Mouse (Mus musculus) Patski (cell line): ENCODE measurements around the gene Tlx2. TPM values are rescaled to one million over a fixed set of nuclear protein-coding genes. Genes with fewer than 3 reads are reported as not detected.
A peak's percentile ranks its signal among the peaks of the same experiment; 100 is the strongest.

Experiments used
- ATAC-seq: fragments of 100-300 bp; one replicate; pipeline ENCODE4 v1.8.0; 2021
- CTCF ChIA-PET: fragments of 350-600 bp; sonication (Branson Sonifier 250); formaldehyde crosslinking; loops from one replicate; lab custom pipeline; 2022; ENCODE audit warnings: inconsistent platforms; lab: Charles Lee
- POLR2A ChIA-PET: fragments of 350-600 bp; sonication (Branson Sonifier 250); formaldehyde crosslinking; loops from one replicate; lab custom pipeline; 2022; ENCODE audit warnings: antibody characterized with exemption, inconsistent platforms; lab: Charles Lee
- DNase-seq: peaks from one replicate; pipeline ENCODE4 v3.0.0-alpha.2; 2011; ENCODE audit warnings: low read depth, low spot score
- H3K27me3 ChIP-seq: fragments of 371-371 bp; one replicate; pipeline ENCODE4 v1.5.1; 2021
- CTCF ChIP-seq: fragments of 100-300 bp; IDR thresholded peaks from one replicate; pipeline ENCODE4 v1.5.1; 2021
- in situ Hi-C: fragments of 300-500 bp; cut with MboI; formaldehyde crosslinking; loops from 3 replicates; pipeline ENCODE4 v1.11.1; 2018; ENCODE audit warnings: low pct_unique_long_range_greater_than_20kb, mixed read lengths
- polyA plus RNA-seq: library from polyadenylated mRNA; unstranded; gene quantifications from one replicate; pipeline ENCODE4 v1.2.3, GENCODE M21; 2021

The Tlx2 gene
- polyA plus RNA-seq, result 0.24 TPM

DNA sequence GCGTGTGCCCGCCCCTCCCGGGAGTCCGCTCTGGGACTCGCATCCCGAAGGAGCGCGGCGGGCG, at the start of gene Tlx2:
TSS of gene Tlx2 (minus strand) at position 47 of the 64 bp plus-strand sequence.
- in situ Hi-C loops, result no loop called here
- ChIA-PET POLR2A (no interaction called here), CTCF (no interaction called here)
- peaks cover 57% of the 10 kb centered on the region for H3K27me3 ChIP-seq
- TF ChIP-seq CTCF, result no peak
- ATAC-seq, result no peak
- DNase-seq, result no peak

- H3K27me3 ChIP-seq, result no peaks in the 10 kb centered on the region
- no peak for TF ChIP-seq CTCF
- DNase-seq, result no peak
- ChIA-PET CTCF (interaction anchor here (1.1 to 2.0 kb wide), 5 partner anchors 9 to 123 kb away, joined by 3 to 6 read pairs (median 5); partner anchors contain the start of genes Ccdc142, Dctn1 and Gm42688), POLR2A (interaction anchor here (0.9 to 1.6 kb wide), 5 partner anchors 10 to 33 kb away, joined by 3 to 6 read pairs (median 4); no protein-coding TSS in a partner anchor)
- no peak for ATAC-seq
- in situ Hi-C loops, result loop anchor here (5.0 kb wide), 1 partner anchor 38 kb away; the partner anchor contains the start of genes 1700003E16Rik and Wdr54
Measured at GRCm38 (mm10) chr6:83119734-83120051, 49.6 kb upstream of the Tlx2 start.

DNA sequence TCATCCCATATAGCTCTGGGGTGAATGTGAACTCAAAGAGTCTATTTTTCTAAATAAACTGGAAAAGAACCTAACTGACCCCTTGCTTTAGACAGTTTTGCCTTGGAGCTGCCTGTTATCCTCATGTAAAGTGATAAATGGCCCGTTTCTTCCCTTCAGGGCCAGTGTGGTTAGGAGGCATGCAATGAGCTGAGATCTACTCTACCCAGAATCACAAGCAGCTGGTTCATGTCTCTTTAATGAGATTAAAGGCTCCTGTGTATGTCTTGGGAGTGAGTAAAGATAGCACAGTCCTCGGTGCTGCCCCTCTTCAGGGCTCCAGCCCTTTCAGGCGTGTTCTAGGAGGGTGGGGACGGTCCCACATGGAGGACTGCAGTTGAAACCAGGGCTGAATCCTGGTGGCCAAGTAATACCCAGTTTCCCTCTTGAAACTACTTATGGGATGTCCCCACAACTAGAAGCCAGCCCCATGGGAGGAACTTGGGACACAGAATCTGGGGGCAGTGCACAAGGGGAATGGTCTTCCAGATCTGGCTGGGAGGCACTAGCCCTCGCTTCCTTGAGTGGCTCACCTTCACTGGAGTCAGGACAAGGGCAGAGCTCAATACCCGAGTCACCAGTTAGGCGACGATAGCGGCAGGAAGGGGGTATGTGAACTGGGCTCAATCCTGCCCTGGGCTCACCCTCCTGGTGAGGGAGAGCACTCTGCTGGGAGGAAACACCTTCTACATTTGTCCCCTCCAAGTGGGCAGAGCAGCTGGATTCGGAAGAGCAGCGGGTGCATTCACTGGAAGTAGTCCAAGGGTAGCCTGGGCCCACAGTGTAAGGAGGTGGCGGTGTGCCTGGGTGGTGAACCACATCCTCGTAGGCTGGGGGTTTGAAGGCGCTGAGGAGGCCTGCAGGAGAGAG, 49.0 kb upstream of the Tlx2 start:
- TF ChIP-seq CTCF, result no peak
- in situ Hi-C loops, result loop anchor here (5.0 kb wide), 1 partner anchor 38 kb away; the partner anchor contains the start of genes 1700003E16Rik and Wdr54

DNA sequence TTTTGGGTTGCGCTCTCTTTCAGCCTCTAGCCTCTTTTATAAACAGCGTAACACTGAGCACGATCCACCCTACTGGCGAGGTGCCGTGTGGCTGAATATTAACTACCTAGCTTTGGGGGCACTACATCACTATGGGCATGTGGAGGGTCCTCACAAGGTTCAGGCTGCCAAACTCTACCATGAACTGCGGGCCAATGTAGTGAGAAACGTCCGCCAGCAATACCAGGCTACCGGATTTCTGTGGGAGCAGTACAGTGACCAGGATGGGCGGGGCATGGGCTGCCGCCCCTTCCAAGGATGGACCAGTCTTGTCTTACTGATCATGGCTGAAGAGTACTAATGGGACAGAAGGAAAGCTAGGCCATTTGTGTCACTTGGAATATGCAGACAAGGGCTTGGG, 48.3 kb upstream of the Tlx2 start:
- no peak for TF ChIP-seq CTCF
- CTCF ChIA-PET, result interaction anchor here (0.8 to 1.7 kb wide), 5 partner anchors 9 to 40 kb away, joined by 3 to 5 read pairs (median 3); no protein-coding TSS in a partner anchor
- DNase-seq, result no peak
- in situ Hi-C loops, result loop anchor here (5.0 kb wide), 1 partner anchor 39 kb away; the partner anchor contains the start of genes 1700003E16Rik and Wdr54
- ATAC-seq, result no peak
- POLR2A ChIA-PET, result interaction anchor here (0.5 to 1.6 kb wide), 5 partner anchors 9 to 26 kb away, joined by 3 to 15 read pairs (median 3); no protein-coding TSS in a partner anchor
- no peaks in the 10 kb centered on the region for H3K27me3 ChIP-seq

More for the DNA sequence above, 49.0 kb upstream of the Tlx2 start:
- no peak for DNase-seq
- CTCF ChIA-PET, result interaction anchor here (1.0 to 2.0 kb wide), 7 partner anchors 9 to 123 kb away, joined by 3 to 6 read pairs (median 4); partner anchors contain the start of genes Ccdc142, Dctn1 and Gm42688
- POLR2A ChIA-PET, result interaction anchor here (0.9 to 1.6 kb wide), 6 partner anchors 9 to 33 kb away, joined by 3 to 15 read pairs (median 4); no protein-coding TSS in a partner anchor
- H3K27me3 ChIP-seq, result no peaks in the 10 kb centered on the region
- no peak for ATAC-seq

GRCm38 (mm10) chr6:83117616-83118015, 47.5 kb upstream of the Tlx2 start:
- no peaks in the 10 kb centered on the region for H3K27me3 ChIP-seq
- POLR2A ChIA-PET, result interaction anchor here (0.5 to 1.2 kb wide), 3 partner anchors 11 to 27 kb away, joined by 3 to 15 read pairs (median 3); no protein-coding TSS in a partner anchor
- DNase-seq (no peak), ATAC-seq (no peak)
- no peak for TF ChIP-seq CTCF
- in situ Hi-C loops, result loop anchor here (5.0 kb wide), 1 partner anchor 40 kb away; the partner anchor contains the start of genes 1700003E16Rik and Wdr54
- CTCF ChIA-PET, result interaction anchor here (0.8 to 1.6 kb wide), 2 partner anchors 28 to 41 kb away, joined by 3 read pairs; no protein-coding TSS in a partner anchor

GRCm38 (mm10) chr6:83117165-83117438, 47.0 kb upstream of the Tlx2 start:
- no peaks in the 10 kb centered on the region for H3K27me3 ChIP-seq
- DNase-seq, result no peak
- ChIA-PET CTCF (interaction anchor here (0.9 kb wide), 1 partner anchor 39 kb away, joined by 3 read pairs; the partner anchor contains the start of genes 1700003E16Rik and Wdr54), POLR2A (interaction anchor here (1.0 kb wide), 1 partner anchor 10 kb away, joined by 3 read pairs; no protein-coding TSS in a partner anchor)
- in situ Hi-C loops, result loop anchor here (5.0 kb wide), 1 partner anchor 40 kb away; the partner anchor contains the start of genes 1700003E16Rik and Wdr54
- ATAC-seq, result no peak
- no peak for TF ChIP-seq CTCF

- DNase-seq (no peak), ATAC-seq (no peak)
- ChIA-PET CTCF (interaction anchor here (0.9 kb wide), 1 partner anchor 40 kb away, joined by 3 read pairs; the partner anchor contains the start of genes 1700003E16Rik and Wdr54), POLR2A (no interaction called here)
- H3K27me3 ChIP-seq, result no peaks in the 10 kb centered on the region
- in situ Hi-C loops, result loop anchor here (5.0 kb wide), 1 partner anchor 41 kb away; the partner anchor contains the start of genes 1700003E16Rik and Wdr54
- no peak for TF ChIP-seq CTCF
Measured at GRCm38 (mm10) chr6:83116373-83117164, 46.5 kb upstream of the Tlx2 start.

GRCm38 (mm10) chr6:83115682-83116372, 45.7 kb upstream of the Tlx2 start:
- POLR2A ChIA-PET, result no interaction called here
- ATAC-seq (peak; percentile 63), DNase-seq (no peak)
- H3K27me3 ChIP-seq, result no peaks in the 10 kb centered on the region
- CTCF ChIA-PET, result no interaction called here
- TF ChIP-seq CTCF, result no peak
- in situ Hi-C loops, result loop anchor here (5.0 kb wide), 1 partner anchor 41 kb away; the partner anchor contains the start of genes 1700003E16Rik and Wdr54

DNA sequence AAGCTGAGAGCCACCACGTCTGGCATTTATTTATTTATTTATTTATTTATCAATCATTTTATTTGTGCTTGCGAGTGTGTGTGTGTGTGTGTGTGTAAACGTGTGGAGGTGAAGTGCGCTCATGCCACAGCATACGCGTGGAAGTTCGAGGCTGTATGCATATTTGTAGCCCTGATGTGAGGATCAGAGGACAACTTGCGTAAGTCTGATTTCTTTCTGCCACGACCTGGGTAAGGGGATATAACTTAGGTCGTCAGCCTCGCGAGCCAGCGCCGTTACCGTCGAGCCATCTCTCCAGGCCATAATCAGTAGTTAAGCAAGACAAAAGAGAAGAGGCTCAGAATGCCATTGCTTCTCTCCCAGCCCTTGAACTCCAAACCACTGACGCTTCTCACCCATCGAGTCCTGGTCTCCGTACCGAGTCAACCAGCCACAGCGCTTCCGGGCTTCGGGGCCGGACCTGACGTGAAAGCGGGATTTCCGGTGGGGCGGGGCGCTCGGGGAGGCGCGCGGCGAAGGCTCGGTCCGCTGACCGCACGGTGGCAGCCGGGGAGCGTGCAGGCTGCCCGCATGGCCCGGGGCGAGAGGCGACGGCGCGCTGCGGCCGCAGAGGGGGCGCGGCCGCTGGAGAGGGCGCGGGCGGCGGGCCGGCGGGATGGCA, 45.0 kb upstream of the Tlx2 start, which contains the start of gene Mogs:
TSS of gene Mogs (plus strand) at position 486 of the 661 bp plus-strand sequence.
- ATAC-seq, result peak; percentile 83
- no peak for TF ChIP-seq CTCF
- no peak for DNase-seq
- H3K27me3 ChIP-seq, result no peaks in the 10 kb centered on the region
- POLR2A ChIA-PET, result interaction anchor here (0.6 to 1.1 kb wide), 3 partner anchors 9 to 144 kb away, joined by 3 to 5 read pairs (median 3); no protein-coding TSS in a partner anchor
- CTCF ChIA-PET, result interaction anchor here (0.7 to 1.0 kb wide), 2 partner anchors 10 to 119 kb away, joined by 3 to 8 read pairs; no protein-coding TSS in a partner anchor
- in situ Hi-C loops, result loop anchor here (5.0 kb wide), 1 partner anchor 42 kb away; the partner anchor contains the start of genes 1700003E16Rik and Wdr54
